Mouse (Mus musculus) midbrain, postnatal 0 days (tissue): ENCODE results near the gene Fryl. TPM values are rescaled to one million over a fixed set of nuclear protein-coding genes. Genes with fewer than 3 reads are reported as not detected.

Experiments used
- ATAC-seq: fragments of 200-750 bp; cut with Nextera tagmentation; 2 replicates; pipeline ENCODE4 v1.8.0; 2017; ENCODE audit warnings: moderate number of reproducible peaks, mild to moderate bottlenecking, moderate TSS enrichment, moderate library complexity; ENCODE audit not compliant: low FRiP score
- DNase-seq: peaks from one replicate; pipeline ENCODE4 v3.0.0-alpha.2; 2015; ENCODE audit warnings: low spot score
- H3K27ac ChIP-seq: fragments of 300-500 bp; sonication (generic); 2 replicates; pipeline ENCODE4 v1.5.1; 2014; ENCODE audit warnings: low read depth, mild to moderate bottlenecking, low read length, mixed read lengths
- H3K27me3 ChIP-seq: fragments of 300-500 bp; sonication (generic); 2 replicates; pipeline ENCODE4 v1.6.1; 2014; ENCODE audit warnings: low read length, control low read depth, mixed read lengths; ENCODE audit not compliant: insufficient read depth
- H3K36me3 ChIP-seq: fragments of 300-500 bp; sonication (generic); 2 replicates; pipeline ENCODE4 v1.6.1; 2014; ENCODE audit warnings: low read length, control low read depth, mixed read lengths; ENCODE audit not compliant: insufficient read depth
- H3K4me1 ChIP-seq: fragments of 300-500 bp; sonication (generic); 2 replicates; pipeline ENCODE4 v1.6.1; 2014; ENCODE audit warnings: mild to moderate bottlenecking, control low read depth, antibody characterized with exemption, low read length, mixed read lengths; ENCODE audit not compliant: insufficient read depth
- H3K4me2 ChIP-seq: fragments of 300-500 bp; sonication (generic); 2 replicates; pipeline ENCODE4 v1.6.1; 2014; ENCODE audit warnings: low read depth, mild to moderate bottlenecking, low read length, mixed read lengths; ENCODE audit not compliant: poor library complexity, severe bottlenecking
- H3K4me3 ChIP-seq: fragments of 300-500 bp; sonication (generic); 2 replicates; pipeline ENCODE4 v1.5.1; 2014; ENCODE audit warnings: low read depth, mild to moderate bottlenecking, low read length, moderate library complexity
- H3K9ac ChIP-seq: fragments of 300-500 bp; sonication (generic); replicated peaks from 2 replicates; pipeline ENCODE4 v1.6.1; 2014; ENCODE audit warnings: mild to moderate bottlenecking, low read length, moderate library complexity, mixed read lengths; ENCODE audit not compliant: poor library complexity, severe bottlenecking
- H3K9me3 ChIP-seq: fragments of 300-500 bp; sonication (generic); 2 replicates; pipeline ENCODE4 v1.6.1; 2016; ENCODE audit warnings: low read length, control low read depth
- CTCF ChIP-seq: IDR thresholded peaks from 2 replicates; pipeline ENCODE4 v1.5.1; 2016; ENCODE audit warnings: antibody characterized with exemption, mild to moderate bottlenecking
- WGBS: fragments of 180-500 bp; shearing (Covaris S2); extraction: QIAGEN DNeasy Blood & Tissue Kit; methylation state at CpG from one replicate; pipeline ENCODE4 v1.1.7; 2014; 5-methylcytosine and 5-hydroxymethylcytosine counted together
- polyA plus RNA-seq: library from polyadenylated mRNA; unstranded; fragments of >200 nt; fragmentation: Nextera tagmentation; extraction: Ambion mirVana; gene quantifications from 2 replicates; pipeline ENCODE4 v1.2.1, GENCODE M21; 2015
- total RNA-seq: library from RNA; depleted of rRNA; stranded (reverse); fragments of >200 nt; gene quantifications from 2 replicates; pipeline ENCODE4 v1.2.3, GENCODE M21; 2014

Gene Fryl
- total and polyA plus RNA-seq, 2 experiments from 2014 or later, result 23.8 to 52.8 TPM

GRCm38 (mm10) chr5:73053933-73054332 is 202.5 kb downstream of the Fryl start:
- H3K4me2 ChIP-seq, result no peak overlapping the region
- no peak overlapping the region for H3K4me3 ChIP-seq
- H3K27me3 ChIP-seq, result no peaks in the 10 kb centered on the region
- ATAC-seq (no peak), DNase-seq (no peak)
- no peaks in the 10 kb centered on the region for H3K4me1 ChIP-seq
- no peak overlapping the region for H3K27ac ChIP-seq
- H3K9ac ChIP-seq, result no peak overlapping the region
- peaks cover 60% of the 10 kb centered on the region for H3K36me3 ChIP-seq
- TF ChIP-seq CTCF, result no peak
- no peaks in the 10 kb centered on the region for H3K9me3 ChIP-seq
- 94% methylated on average over 8 of the region's 8 CpGs for WGBS

- no peaks in the 10 kb centered on the region for H3K9me3 ChIP-seq
- WGBS, result 86% methylated on average over 7 of the region's 7 CpGs
- H3K27me3 ChIP-seq, result no peaks in the 10 kb centered on the region
- ATAC-seq (no peak), DNase-seq (no peak)
- no peak overlapping the region for H3K4me2 ChIP-seq
- no peak overlapping the region for H3K9ac ChIP-seq
- no peak overlapping the region for H3K27ac ChIP-seq
- TF ChIP-seq CTCF, result no peak
- H3K36me3 ChIP-seq, result peaks cover 46% of the 10 kb centered on the region
- H3K4me3 ChIP-seq, result no peak overlapping the region
- no peaks in the 10 kb centered on the region for H3K4me1 ChIP-seq
Measured at GRCm38 (mm10) chr5:73047651-73048245, 208.7 kb downstream of the Fryl start.

GRCm38 (mm10) chr5:73044055-73044454 is 212.4 kb downstream of the Fryl start:
- TF ChIP-seq CTCF, result no peak
- peak; percentile 49; the same call in 1 of the 2 replicates for ATAC-seq
- Histone ChIP-seq H3K4me3 (no peak overlapping the region), H3K9me3 (no peaks in the 10 kb centered on the region), H3K27ac (no peak overlapping the region), H3K27me3 (no peaks in the 10 kb centered on the region), H3K4me1 (no peaks in the 10 kb centered on the region), H3K4me2 (no peak overlapping the region), H3K36me3 (peaks cover 22% of the 10 kb centered on the region), H3K9ac (no peak overlapping the region)
- no peak for DNase-seq
- 98% methylated on average over 2 of the region's 2 CpGs for WGBS

- H3K4me1 ChIP-seq, result no peaks in the 10 kb centered on the region
- no peak overlapping the region for H3K4me2 ChIP-seq
- H3K4me3 ChIP-seq, result no peak overlapping the region
- no peak for TF ChIP-seq CTCF
- DNase-seq (no peak), ATAC-seq (no peak)
- H3K36me3 ChIP-seq, result peaks cover 54% of the 10 kb centered on the region
- no peaks in the 10 kb centered on the region for H3K9me3 ChIP-seq
- H3K27ac ChIP-seq, result no peak overlapping the region
- 91% methylated on average over 11 of the region's 11 CpGs for WGBS
- no peaks in the 10 kb centered on the region for H3K27me3 ChIP-seq
- no peak overlapping the region for H3K9ac ChIP-seq
Measured at GRCm38 (mm10) chr5:73032481-73032880, 223.9 kb downstream of the Fryl start.

GRCm38 (mm10) chr5:73028646-73029045 is 227.8 kb downstream of the Fryl start:
- H3K9me3 ChIP-seq, result no peaks in the 10 kb centered on the region
- DNase-seq (no peak), ATAC-seq (no peak)
- H3K27ac ChIP-seq, result no peak overlapping the region
- no peak overlapping the region for H3K9ac ChIP-seq
- peaks cover 55% of the 10 kb centered on the region for H3K36me3 ChIP-seq
- no peaks in the 10 kb centered on the region for H3K4me1 ChIP-seq
- no peak overlapping the region for H3K4me2 ChIP-seq
- no peaks in the 10 kb centered on the region for H3K27me3 ChIP-seq
- 83% methylated on average over 13 of the region's 13 CpGs for WGBS
- no peak overlapping the region for H3K4me3 ChIP-seq
- TF ChIP-seq CTCF, result no peak

GRCm38 (mm10) chr5:73023801-73024200 is 232.6 kb downstream of the Fryl start:
- H3K27me3 ChIP-seq, result no peaks in the 10 kb centered on the region
- ATAC-seq (no peak), DNase-seq (no peak)
- no peak overlapping the region for H3K9ac ChIP-seq
- H3K36me3 ChIP-seq, result peaks cover 23% of the 10 kb centered on the region
- WGBS, result 94% methylated on average over 13 of the region's 13 CpGs
- no peaks in the 10 kb centered on the region for H3K4me1 ChIP-seq
- H3K27ac ChIP-seq, result no peak overlapping the region
- no peak overlapping the region for H3K4me3 ChIP-seq
- no peaks in the 10 kb centered on the region for H3K9me3 ChIP-seq
- TF ChIP-seq CTCF, result no peak
- no peak overlapping the region for H3K4me2 ChIP-seq
